Mouse (Mus musculus) heart, postnatal 0 days (tissue): ENCODE results near the gene Tmem204. TPM values are rescaled to one million over a fixed set of nuclear protein-coding genes. Genes with fewer than 3 reads are reported as not detected.

ENCODE experiments used
- ATAC-seq: fragments of 200-750 bp; cut with Nextera tagmentation; 2 replicates; pipeline ENCODE4 v1.8.0; 2017; ENCODE audit warnings: low read depth, moderate number of reproducible peaks, moderate library complexity; ENCODE audit not compliant: insufficient read depth
- DNase-seq: peaks from one replicate; pipeline ENCODE4 v3.0.0-alpha.2; 2016; ENCODE audit warnings: low spot score
- H3K27ac ChIP-seq: fragments of 300-500 bp; sonication (generic); 2 replicates; pipeline ENCODE4 v1.5.1; 2014; ENCODE audit warnings: low read depth, mild to moderate bottlenecking
- H3K27me3 ChIP-seq: fragments of 300-500 bp; sonication (generic); 2 replicates; pipeline ENCODE4 v1.6.1; 2014; ENCODE audit warnings: low read length, mixed read lengths; ENCODE audit not compliant: control insufficient read depth, insufficient read depth
- H3K36me3 ChIP-seq: fragments of 300-500 bp; sonication (generic); replicated peaks from 2 replicates; pipeline ENCODE4 v1.6.1; 2014; ENCODE audit warnings: low read length, mixed read lengths; ENCODE audit not compliant: control insufficient read depth, insufficient read depth
- H3K4me1 ChIP-seq: fragments of 300-500 bp; sonication (generic); 2 replicates; pipeline ENCODE4 v1.6.1; 2014; ENCODE audit warnings: antibody characterized with exemption; ENCODE audit not compliant: control insufficient read depth, insufficient read depth
- H3K4me2 ChIP-seq: fragments of 300-500 bp; sonication (generic); 2 replicates; pipeline ENCODE4 v1.6.1; 2014; ENCODE audit warnings: low read depth, mild to moderate bottlenecking, low read length, moderate library complexity
- H3K4me3 ChIP-seq: fragments of 300-500 bp; sonication (generic); 2 replicates; pipeline ENCODE4 v1.5.1; 2014; ENCODE audit warnings: low read depth, low read length
- H3K9ac ChIP-seq: fragments of 300-500 bp; sonication (generic); replicated peaks from 2 replicates; pipeline ENCODE4 v1.6.1; 2014; ENCODE audit warnings: low read depth, low read length, mixed read lengths
- H3K9me3 ChIP-seq: fragments of 300-500 bp; sonication (generic); replicated peaks from 2 replicates; pipeline ENCODE4 v1.6.1; 2016; ENCODE audit warnings: low read length; ENCODE audit not compliant: control insufficient read depth
- CTCF ChIP-seq: IDR thresholded peaks from 2 replicates; pipeline ENCODE4 v1.5.1; 2016; ENCODE audit warnings: antibody characterized with exemption, control low read depth, low read depth
- EP300 ChIP-seq: IDR thresholded peaks from 2 replicates; pipeline ENCODE4 v1.6.1; 2016; ENCODE audit warnings: antibody characterized with exemption, low read depth
- WGBS: fragments of 180-500 bp; shearing (Covaris S2); extraction: QIAGEN DNeasy Blood & Tissue Kit; methylation state at CpG from one replicate; pipeline ENCODE4 v1.1.7; 2014; 5-methylcytosine and 5-hydroxymethylcytosine counted together
- polyA plus RNA-seq: library from polyadenylated mRNA; unstranded; fragments of >200 nt; fragmentation: Nextera tagmentation; extraction: Ambion mirVana; gene quantifications from 2 replicates; pipeline ENCODE4 v1.2.1, GENCODE M21; 2015
- total RNA-seq: library from RNA; depleted of rRNA; stranded (reverse); fragments of >200 nt; gene quantifications from 2 replicates; pipeline ENCODE4 v1.2.3, GENCODE M21; 2014; ENCODE audit warnings: low replicate concordance

Gene Tmem204
- total and polyA plus RNA-seq, 2 experiments from 2014 or later = 27.9 to 56.4 TPM

DNA sequence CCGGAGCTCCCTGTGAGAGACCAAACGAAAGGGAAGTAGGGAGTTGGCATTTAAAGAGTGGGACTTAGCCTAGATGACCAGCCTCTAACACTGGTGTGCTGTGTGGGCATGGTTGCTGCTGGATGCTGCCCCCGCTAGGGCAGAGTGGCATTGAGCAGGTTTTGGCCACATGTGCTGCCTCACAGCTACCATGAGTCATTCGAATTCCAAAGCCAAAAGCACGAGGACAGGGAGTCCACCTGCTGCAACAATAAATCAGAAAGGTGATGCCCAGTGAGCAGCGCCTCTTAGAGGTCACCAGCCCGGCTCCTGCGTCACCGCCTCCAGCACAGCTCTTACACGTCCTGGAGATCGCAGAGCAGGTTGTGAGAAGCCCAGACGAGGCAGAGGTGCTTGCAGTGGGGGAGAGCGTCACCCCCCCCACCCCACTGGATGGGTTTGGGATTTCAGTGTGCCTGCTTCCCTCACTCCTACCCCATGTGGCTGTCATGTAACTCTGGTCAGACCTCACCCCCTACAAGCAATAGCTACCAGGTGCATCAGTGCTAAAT, 1.5 kb upstream of the Tmem204 start:
- Histone ChIP-seq H3K9me3 (no peaks in the 10 kb centered on the region), H3K4me3 (no peak overlapping the region), H3K9ac (no peak overlapping the region), H3K27me3 (no peaks in the 10 kb centered on the region), H3K27ac (no peak overlapping the region), H3K4me1 (peaks cover 29% of the 10 kb centered on the region; the same call in 1 of the 2 replicates), H3K4me2 (no peak overlapping the region), H3K36me3 (peaks cover 4% of the 10 kb centered on the region; the same call in 1 of the 2 replicates)
- DNase-seq (no peak), ATAC-seq (no peak)
- 80% methylated on average over 13 of the region's 13 CpGs for WGBS
- no peak for TF ChIP-seq CTCF
- no peak for TF ChIP-seq EP300

DNA sequence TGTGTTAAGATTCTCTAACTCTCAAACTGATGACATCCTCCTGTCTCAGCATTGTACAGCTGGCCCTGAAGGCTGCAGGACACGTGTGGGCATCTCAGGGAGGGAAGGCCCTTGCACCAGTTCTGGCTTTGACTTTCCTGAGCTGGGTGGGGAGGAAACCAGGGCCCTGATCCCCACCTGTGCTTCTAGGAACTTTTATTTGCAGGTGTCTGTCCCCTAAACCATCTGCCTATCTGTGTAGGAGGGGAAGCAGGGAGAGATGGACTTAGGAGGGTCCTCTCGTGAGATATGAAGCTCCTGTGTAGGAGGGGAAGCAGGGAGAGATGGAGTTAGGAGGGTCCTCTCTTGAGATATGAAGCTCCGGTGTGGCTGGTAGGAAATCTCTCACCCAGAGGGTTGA, 504 bp downstream of the Tmem204 start:
- H3K9ac ChIP-seq = no peak overlapping the region; the same call in 1 of the 2 replicates

DNA sequence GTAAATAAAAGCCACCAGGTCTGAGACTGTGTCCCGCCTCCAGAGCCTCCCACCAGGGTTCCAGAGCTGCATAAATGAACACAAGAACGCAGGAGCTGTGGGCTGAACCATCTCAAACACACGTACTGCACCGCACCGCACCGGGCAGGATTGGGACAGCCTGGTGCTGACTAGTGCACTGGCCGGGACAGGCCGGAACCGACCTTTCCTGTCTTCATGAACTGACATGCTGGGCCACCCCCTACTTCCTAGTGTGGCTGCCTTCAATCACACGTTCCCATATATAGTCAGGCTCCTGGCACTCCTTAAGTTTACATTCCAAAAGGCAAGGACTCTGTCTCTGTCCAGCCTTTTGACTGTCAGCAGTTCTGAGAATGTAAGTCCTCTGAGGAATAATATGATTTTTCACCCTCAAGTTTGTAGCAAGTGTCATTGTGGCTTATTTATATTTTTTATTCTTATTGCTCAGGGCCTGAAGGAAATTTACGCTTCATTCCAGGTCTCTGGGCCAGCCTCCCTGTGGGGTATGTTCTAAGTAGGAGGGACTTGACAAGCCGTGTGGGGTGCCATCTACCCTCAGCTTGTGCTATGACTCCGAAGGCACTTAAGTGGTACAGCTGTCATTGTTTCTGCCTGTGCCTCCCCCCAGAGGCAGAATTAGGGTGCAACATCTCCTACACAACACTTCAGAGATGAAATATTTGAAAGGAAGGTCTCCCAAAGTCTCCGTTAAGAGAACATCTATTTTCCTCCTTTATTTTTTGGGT, 1.1 kb downstream of the Tmem204 start:
- Histone ChIP-seq H3K9me3 (no peaks in the 10 kb centered on the region), H3K27ac (peak overlapping the region; percentile 85), H3K4me1 (peaks cover 41% of the 10 kb centered on the region), H3K9ac (peak overlapping the region; percentile 3; the same call in 1 of the 2 replicates), H3K27me3 (no peaks in the 10 kb centered on the region), H3K4me2 (peak overlapping the region; percentile 33), H3K4me3 (no peak overlapping the region), H3K36me3 (no peaks in the 10 kb centered on the region; the same call in 1 of the 2 replicates)
- ATAC-seq (peak; percentile 49), DNase-seq (peak; percentile 61)
- WGBS = 27% methylated on average over 14 of the region's 14 CpGs
- TF ChIP-seq EP300 (no peak; the same call in 1 of the 2 replicates), CTCF (peak; percentile 44)

More for the DNA sequence above, 504 bp downstream of the Tmem204 start:
- H3K4me3 ChIP-seq = no peak overlapping the region
- TF ChIP-seq CTCF = no peak
- no peak for TF ChIP-seq EP300
- no peaks in the 10 kb centered on the region for H3K27me3 ChIP-seq
- H3K27ac ChIP-seq = peak overlapping the region; percentile 85
- H3K4me1 ChIP-seq = peaks cover 38% of the 10 kb centered on the region
- 0 out of 2 replicates have a peak overlapping the region, but pooled peaks have one; percentile 3 for H3K4me2 ChIP-seq
- 34% methylated on average over 3 of the region's 3 CpGs for WGBS
- DNase-seq (no peak), ATAC-seq (no peak)
- no peaks in the 10 kb centered on the region for H3K9me3 ChIP-seq
- no peaks in the 10 kb centered on the region; the same call in 1 of the 2 replicates for H3K36me3 ChIP-seq

DNA sequence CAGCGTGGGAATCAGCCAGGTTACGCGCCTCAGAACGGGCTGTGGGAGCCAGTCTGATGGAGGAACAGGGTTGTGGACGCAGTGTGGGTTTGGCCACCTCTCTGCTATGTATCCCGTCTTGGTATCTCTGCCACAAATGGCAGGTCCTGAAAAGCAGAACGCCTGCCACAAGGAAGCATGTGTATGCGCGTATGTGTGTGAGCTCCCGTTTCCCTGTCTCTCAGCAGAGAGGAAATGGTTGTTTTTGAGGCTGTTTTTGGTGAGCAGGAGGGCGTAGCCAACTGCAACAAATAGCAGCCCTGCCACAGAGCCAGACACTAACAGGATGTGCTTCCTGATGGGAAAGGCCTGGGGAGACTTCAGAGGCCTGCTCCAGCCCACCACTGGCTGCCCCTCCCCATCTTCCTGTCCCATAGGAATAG, 2.4 kb downstream of the Tmem204 start:
- Histone ChIP-seq H3K36me3 (no peaks in the 10 kb centered on the region; the same call in 1 of the 2 replicates), H3K9ac (peak overlapping the region; percentile 67), H3K27ac (peak overlapping the region; percentile 85), H3K27me3 (no peaks in the 10 kb centered on the region), H3K4me3 (peak overlapping the region; percentile 48), H3K9me3 (no peaks in the 10 kb centered on the region), H3K4me1 (peaks cover 41% of the 10 kb centered on the region), H3K4me2 (peak overlapping the region; percentile 66)
- TF ChIP-seq CTCF = no peak
- TF ChIP-seq EP300 = peak; percentile 50; the same call in 1 of the 2 replicates
- 54% methylated on average over 11 of the region's 11 CpGs for WGBS
- ATAC-seq (peak; percentile 22), DNase-seq (peak; percentile 64)

DNA sequence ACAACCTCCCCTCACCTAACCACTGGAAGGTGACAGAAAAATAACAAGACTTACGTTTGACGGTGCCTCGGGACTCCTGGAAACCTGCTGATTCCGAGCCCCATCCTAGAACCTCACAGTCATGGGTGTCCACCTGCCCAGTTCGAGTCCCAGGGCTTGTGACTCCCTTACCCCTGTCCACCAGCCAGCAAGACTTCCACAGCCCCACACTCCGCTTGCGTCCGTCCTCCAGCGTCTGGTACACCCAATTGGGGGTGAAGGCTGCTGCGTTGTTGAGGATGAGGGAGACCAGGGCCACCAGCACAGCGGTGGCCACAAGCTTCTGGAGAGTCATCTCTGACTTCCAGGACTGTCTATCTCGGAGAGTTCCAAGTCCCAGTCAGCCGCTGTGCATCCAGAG, 3.2 kb downstream of the Tmem204 start:
- Histone ChIP-seq H3K9me3 (no peaks in the 10 kb centered on the region), H3K4me1 (peaks cover 41% of the 10 kb centered on the region), H3K27ac (peak overlapping the region; percentile 85), H3K9ac (peak overlapping the region; percentile 67), H3K4me3 (peak overlapping the region; percentile 48), H3K4me2 (peak overlapping the region; percentile 66), H3K36me3 (no peaks in the 10 kb centered on the region; the same call in 1 of the 2 replicates), H3K27me3 (no peaks in the 10 kb centered on the region)
- no peak for DNase-seq
- 70% methylated on average over 13 of the region's 13 CpGs for WGBS
- TF ChIP-seq CTCF = no peak
- no peak for TF ChIP-seq EP300
- no peak for ATAC-seq
